Mouse (Mus musculus) heart, embryonic 11.5 days (tissue): ENCODE results near the gene Suclg2. TPM values are rescaled to one million over a fixed set of nuclear protein-coding genes. Genes with fewer than 3 reads are reported as not detected.

Experiments used
- ATAC-seq: fragments of 200-750 bp; cut with Nextera tagmentation; replicated peaks from 2 replicates; pipeline ENCODE4 v1.8.0; 2017; ENCODE audit warnings: moderate library complexity; ENCODE audit not compliant: insufficient number of reproducible peaks, low FRiP score, low TSS enrichment
- H3K27ac ChIP-seq: fragments of 300-500 bp; sonication (generic); 2 replicates; pipeline ENCODE4 v1.5.1; 2014; ENCODE audit warnings: mild to moderate bottlenecking, low read depth, low read length
- H3K27me3 ChIP-seq: fragments of 300-500 bp; sonication (generic); 2 replicates; pipeline ENCODE4 v1.6.1; 2014; ENCODE audit warnings: mild to moderate bottlenecking, low read length, mixed read lengths; ENCODE audit not compliant: control insufficient read depth, insufficient read depth
- H3K36me3 ChIP-seq: fragments of 300-500 bp; sonication (generic); 2 replicates; pipeline ENCODE4 v1.6.1; 2014; ENCODE audit warnings: mild to moderate bottlenecking, low read length, moderate library complexity, mixed read lengths; ENCODE audit not compliant: control insufficient read depth, insufficient read depth
- H3K4me1 ChIP-seq: fragments of 300-500 bp; sonication (generic); 2 replicates; pipeline ENCODE4 v1.6.1; 2014; ENCODE audit warnings: low read length; ENCODE audit not compliant: control insufficient read depth, insufficient read depth
- H3K4me2 ChIP-seq: fragments of 300-500 bp; sonication (generic); 2 replicates; pipeline ENCODE4 v1.6.1; 2014; ENCODE audit warnings: mild to moderate bottlenecking, moderate library complexity
- H3K4me3 ChIP-seq: fragments of 300-500 bp; sonication (generic); 2 replicates; pipeline ENCODE4 v1.5.1; 2014; ENCODE audit warnings: low read depth, low read length
- H3K9ac ChIP-seq: fragments of 300-500 bp; sonication (generic); 2 replicates; pipeline ENCODE4 v1.6.1; 2014; ENCODE audit warnings: mild to moderate bottlenecking, low read depth, low read length, moderate library complexity
- H3K9me3 ChIP-seq: fragments of 300-500 bp; sonication (generic); replicated peaks from 2 replicates; pipeline ENCODE4 v1.6.1; 2016; ENCODE audit warnings: low read length; ENCODE audit not compliant: control insufficient read depth
- WGBS: fragments of 180-500 bp; shearing (Covaris S2); extraction: QIAGEN DNeasy Blood & Tissue Kit; methylation state at CpG from one replicate; pipeline ENCODE4 v1.1.7; 2014; ENCODE audit not compliant: insufficient replicate concordance; 5-methylcytosine and 5-hydroxymethylcytosine counted together
- polyA plus RNA-seq: library from polyadenylated mRNA; unstranded; fragments of >200 nt; fragmentation: Nextera tagmentation; extraction: Ambion mirVana; gene quantifications from 2 replicates; pipeline ENCODE4 v1.2.1, GENCODE M21; 2014

Gene Suclg2
- polyA plus RNA-seq, 1 experiment from 2014 or later = 90.5 TPM

- Histone ChIP-seq H3K9me3 (no peaks in the 10 kb centered on the region), H3K4me1 (0 out of 2 replicates have a peak, but pooled peaks cover 2% of the 10 kb centered on the region), H3K9ac (no peak overlapping the region), H3K27me3 (no peaks in the 10 kb centered on the region), H3K4me3 (no peak overlapping the region), H3K4me2 (no peak overlapping the region), H3K27ac (no peak overlapping the region), H3K36me3 (no peaks in the 10 kb centered on the region)
- 94% methylated on average over 8 of the region's 8 CpGs for WGBS
- ATAC-seq = no peak
These were observed 60.9 kb downstream of the Suclg2 start for GRCm38 (mm10) chr6:95657671-95658070.

- no peak for ATAC-seq
- no peak overlapping the region for H3K4me2 ChIP-seq
- no peaks in the 10 kb centered on the region for H3K27me3 ChIP-seq
- H3K4me1 ChIP-seq = peaks cover 4% of the 10 kb centered on the region; the same call in 1 of the 2 replicates
- H3K36me3 ChIP-seq = no peaks in the 10 kb centered on the region
- no peak overlapping the region for H3K4me3 ChIP-seq
- WGBS = 76% methylated on average over 3 of the region's 3 CpGs
- H3K9me3 ChIP-seq = no peaks in the 10 kb centered on the region
- H3K27ac ChIP-seq = no peak overlapping the region
- no peak overlapping the region for H3K9ac ChIP-seq
These were observed 64.9 kb downstream of the Suclg2 start for GRCm38 (mm10) chr6:95653662-95654061.

GRCm38 (mm10) chr6:95652774-95653173 lies 65.8 kb downstream of the Suclg2 start:
- 84% methylated on average over 6 of the region's 6 CpGs for WGBS
- H3K27me3 ChIP-seq = no peaks in the 10 kb centered on the region
- H3K4me1 ChIP-seq = peaks cover 4% of the 10 kb centered on the region; the same call in 1 of the 2 replicates
- H3K9ac ChIP-seq = no peak overlapping the region
- H3K9me3 ChIP-seq = no peaks in the 10 kb centered on the region
- no peaks in the 10 kb centered on the region for H3K36me3 ChIP-seq
- no peak overlapping the region for H3K4me3 ChIP-seq
- no peak overlapping the region for H3K27ac ChIP-seq
- no peak for ATAC-seq
- no peak overlapping the region for H3K4me2 ChIP-seq

GRCm38 (mm10) chr6:95651391-95651876 lies 67.2 kb downstream of the Suclg2 start:
- Histone ChIP-seq H3K36me3 (no peaks in the 10 kb centered on the region), H3K27ac (no peak overlapping the region), H3K9me3 (no peaks in the 10 kb centered on the region), H3K27me3 (no peaks in the 10 kb centered on the region), H3K4me2 (no peak overlapping the region), H3K4me1 (peaks cover 2% of the 10 kb centered on the region; the same call in 1 of the 2 replicates), H3K9ac (no peak overlapping the region), H3K4me3 (no peak overlapping the region)
- WGBS = 70% methylated on average over 6 of the region's 6 CpGs
- no peak for ATAC-seq

- Histone ChIP-seq H3K9ac (no peak overlapping the region), H3K9me3 (no peaks in the 10 kb centered on the region), H3K27me3 (no peaks in the 10 kb centered on the region), H3K4me3 (no peak overlapping the region), H3K27ac (no peak overlapping the region), H3K36me3 (no peaks in the 10 kb centered on the region), H3K4me1 (peaks cover 2% of the 10 kb centered on the region; the same call in 1 of the 2 replicates), H3K4me2 (no peak overlapping the region)
- 60% methylated on average over 13 of the region's 13 CpGs for WGBS
- no peak for ATAC-seq
These were observed 68.4 kb downstream of the Suclg2 start for GRCm38 (mm10) chr6:95650082-95650722.

DNA sequence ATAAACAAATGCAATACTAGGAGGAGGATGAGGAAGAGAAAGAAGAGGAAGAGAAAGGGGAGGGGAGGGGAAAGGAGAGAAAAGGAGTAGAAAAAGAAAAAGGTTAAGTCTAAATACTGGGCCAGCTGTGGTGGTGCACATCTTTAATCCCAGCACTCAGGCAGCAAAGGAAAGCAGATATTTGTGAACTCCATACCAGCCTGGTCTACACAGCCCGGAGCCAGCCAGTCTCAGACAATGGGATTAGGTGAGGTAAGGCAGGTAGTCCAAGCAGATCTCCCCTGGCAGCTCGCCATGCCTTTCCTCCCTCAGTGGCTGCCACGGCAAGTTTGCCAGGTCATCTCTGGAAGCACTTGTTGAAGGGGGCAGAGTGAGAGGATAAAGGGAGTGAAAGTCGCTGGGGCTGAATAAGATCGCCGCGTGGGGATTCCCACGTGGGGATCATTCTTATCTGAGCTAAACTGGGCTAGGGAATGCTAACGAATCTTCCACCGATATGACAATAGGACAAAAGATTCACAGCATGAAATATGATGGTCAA lies 69.4 kb downstream of the Suclg2 start:
- WGBS = 63% methylated on average over 10 of the region's 10 CpGs
- no peak overlapping the region for H3K9ac ChIP-seq
- H3K9me3 ChIP-seq = no peaks in the 10 kb centered on the region
- ATAC-seq = no peak
- no peak overlapping the region for H3K4me2 ChIP-seq
- H3K27ac ChIP-seq = no peak overlapping the region
- H3K36me3 ChIP-seq = no peaks in the 10 kb centered on the region
- H3K27me3 ChIP-seq = no peaks in the 10 kb centered on the region
- H3K4me1 ChIP-seq = peaks cover 2% of the 10 kb centered on the region; the same call in 1 of the 2 replicates
- H3K4me3 ChIP-seq = no peak overlapping the region

DNA sequence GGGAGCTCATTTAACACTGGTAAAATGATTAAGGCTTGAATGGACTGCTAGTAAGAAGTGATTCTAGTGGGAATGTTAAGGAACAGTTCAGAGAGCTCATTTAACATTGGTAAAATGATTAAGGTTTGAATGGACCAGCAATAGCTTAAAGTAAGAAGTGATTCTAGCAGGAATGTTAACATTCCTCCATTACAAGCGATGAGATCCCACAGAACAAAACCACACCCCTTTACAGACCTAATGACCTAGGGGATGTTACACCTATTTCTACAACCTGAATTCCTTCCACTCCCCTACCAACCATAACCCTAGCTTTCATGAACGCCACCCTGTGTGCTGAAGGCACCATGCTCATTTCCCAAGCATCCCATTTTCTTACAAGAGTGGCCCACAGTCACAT lies 81.2 kb downstream of the Suclg2 start:
- Histone ChIP-seq H3K9me3 (no peaks in the 10 kb centered on the region), H3K4me1 (peaks cover 4% of the 10 kb centered on the region; the same call in 1 of the 2 replicates), H3K9ac (no peak overlapping the region), H3K27ac (no peak overlapping the region), H3K4me3 (no peak overlapping the region), H3K36me3 (no peaks in the 10 kb centered on the region), H3K4me2 (no peak overlapping the region), H3K27me3 (no peaks in the 10 kb centered on the region)
- ATAC-seq = no peak
- WGBS = 92% methylated on average over 2 of the region's 2 CpGs

- Histone ChIP-seq H3K27ac (no peak overlapping the region), H3K4me1 (peaks cover 4% of the 10 kb centered on the region; the same call in 1 of the 2 replicates), H3K9ac (no peak overlapping the region), H3K9me3 (no peaks in the 10 kb centered on the region), H3K4me3 (no peak overlapping the region), H3K27me3 (no peaks in the 10 kb centered on the region), H3K36me3 (no peaks in the 10 kb centered on the region), H3K4me2 (no peak overlapping the region)
- no peak for ATAC-seq
- WGBS = 67% methylated on average over 2 of the region's 2 CpGs
These were observed 83.2 kb downstream of the Suclg2 start for GRCm38 (mm10) chr6:95635411-95635810.

DNA sequence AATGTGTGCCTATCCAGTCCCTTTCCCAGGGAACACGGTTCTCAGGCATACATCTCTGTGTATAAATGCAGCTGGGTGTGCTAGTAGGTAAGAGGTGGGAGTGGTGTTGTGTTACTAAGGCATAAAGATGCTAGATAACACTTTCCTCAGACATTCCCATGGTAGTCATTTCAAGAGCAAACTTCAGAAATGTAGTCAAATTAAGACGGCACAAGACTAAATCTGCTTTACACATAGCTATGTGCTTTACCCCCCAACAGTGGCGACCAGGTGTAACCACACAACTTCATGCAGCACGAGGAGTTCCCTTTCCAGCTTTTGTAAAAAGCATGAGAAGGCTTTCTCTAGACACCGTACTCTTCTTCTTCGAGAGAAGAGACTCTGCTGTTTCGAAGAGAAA lies 89.5 kb downstream of the Suclg2 start:
- no peak for ATAC-seq
- H3K27ac ChIP-seq = no peak overlapping the region

More for the DNA sequence above, 89.5 kb downstream of the Suclg2 start:
- Histone ChIP-seq H3K9me3 (no peaks in the 10 kb centered on the region), H3K4me3 (no peak overlapping the region), H3K27me3 (no peaks in the 10 kb centered on the region), H3K36me3 (no peaks in the 10 kb centered on the region), H3K9ac (no peak overlapping the region), H3K4me1 (no peaks in the 10 kb centered on the region), H3K4me2 (no peak overlapping the region)
- 84% methylated on average over 7 of the region's 7 CpGs for WGBS
